Mouse (Mus musculus) ES-Bruce4 (cell line): ENCODE measurements around the gene Ltbp1.

Experiments
- CTCF ChIP-seq: IDR thresholded peaks from one replicate; pipeline ENCODE4 v1.8.1; 2011; ENCODE audit warnings: low read depth, low read length
- EP300 ChIP-seq: IDR thresholded peaks from 2 replicates; pipeline ENCODE4 v1.6.1; 2011; ENCODE audit warnings: low read depth, low read length; ENCODE audit not compliant: insufficient read depth
- POLR2A ChIP-seq: IDR thresholded peaks from one replicate; pipeline ENCODE4 v1.8.1; 2011; ENCODE audit warnings: low read length; ENCODE audit not compliant: insufficient read depth

- TF ChIP-seq CTCF (peak; percentile 73), POLR2A (no peak), EP300 (no peak)
These were observed 367.0 kb downstream of the Ltbp1 start for GRCm38 (mm10) chr17:75372371-75372770.
